In genomic region chr9:7829531-7830528, GRCm38 (mm10) we compare ENCODE assay signal across 1 mouse cellular context.
TF ChIP-seq lines count a peak whose summit lies in the region.

No protein-coding gene starts in this region.

TF ChIP-seq in MEL, 35 proteins besides CTCF, POLR2A, EP300 and RAD21 (continued from another document):
- TF ChIP-seq JUND (IDR thresholded peaks at IDR 0.05; ENCODE audit: low read depth, low read length): peak; percentile 100
- TF ChIP-seq MAX (IDR thresholded peaks at IDR 0.05; ENCODE audit: low read length): peak; percentile 79
- peak; percentile 87 for TF ChIP-seq MXI1 (IDR thresholded peaks at IDR 0.05; ENCODE audit: low read depth, low read length)
- peak; percentile 81 for TF ChIP-seq GATA1 (IDR thresholded peaks at IDR 0.05; ENCODE audit: low read depth, low read length)
- TF ChIP-seq SIN3A (IDR thresholded peaks at IDR 0.05; ENCODE audit: low read length): peak; percentile 96
- no peak for TF ChIP-seq GABPA (IDR thresholded peaks at IDR 0.05; ENCODE audit: low read depth, low read length)
- TF ChIP-seq ZC3H11A (IDR thresholded peaks at IDR 0.05; ENCODE audit: low read depth, low read length): no peak
- peak; percentile 51; the same call in 1 of the 2 replicates for TF ChIP-seq CHD2 (IDR thresholded peaks at IDR 0.05; ENCODE audit: low read length)
- TF ChIP-seq RCOR1 (IDR thresholded peaks at IDR 0.05; ENCODE audit: low read depth, low read length): no peak; the same call in none of the 2 replicates
- TF ChIP-seq HCFC1 (IDR thresholded peaks at IDR 0.05; ENCODE audit: low read depth, low read length): peak; percentile 66
- TF ChIP-seq KAT2A (conservative IDR thresholded peaks at IDR 0.05; ENCODE audit: low read depth, low read length): no peak; the same call in 1 of the 2 replicates
- TF ChIP-seq ZNF384 (IDR thresholded peaks at IDR 0.05; ENCODE audit: low read depth, low read length): peak; percentile 41
- TF ChIP-seq MYB (IDR thresholded peaks at IDR 0.05; ENCODE audit: low read depth, low read length): peak; percentile 72
- peak; percentile 89; the same call in 1 of the 2 replicates for TF ChIP-seq MAZ (IDR thresholded peaks at IDR 0.05; ENCODE audit: low read depth, low read length)
- TF ChIP-seq TCF12 (IDR thresholded peaks at IDR 0.05; ENCODE audit: low read depth, low read length): peak; percentile 77
- peak; percentile 51; the same call in 1 of the 2 replicates for TF ChIP-seq ZKSCAN1 (IDR thresholded peaks at IDR 0.05; ENCODE audit: low read depth, low read length)
